23 mouse cellular contexts compared by ENCODE assay signal in genomic region chr10:18941447-18941846, GRCm38 (mm10).
DNase-seq lines count a peak whose midpoint lies in the region; ATAC-seq and TF ChIP-seq lines count a peak whose summit lies in the region.
"Had no signal": no experiment of that assay in that cellular context is flagged by ENCODE, and none has a peak within 500 bp of the region (broad histone marks: within the 10 kb centered on the region; RNA-seq: fewer than 3 reads in every experiment).

No protein-coding gene starts in this region.

- H3K9me3 ChIP-seq in G1E (replicated peaks) = no peaks in the 10 kb centered on the region
- no peaks in the 10 kb centered on the region for H3K9me3 ChIP-seq in liver, embryonic 14.5 days (ENCODE audit: control insufficient read depth, low read length)
- H3K9me3 ChIP-seq: embryonic facial prominence, embryonic 15.5 days; hindbrain, embryonic 13.5 days; intestine, embryonic 15.5 days; limb, embryonic 15.5 days; neural tube, embryonic 12.5 days had no signal

- no peak overlapping the region for H3K4me3 ChIP-seq in G1E (ENCODE audit: low read depth, low read length)
- no peak overlapping the region for H3K4me3 ChIP-seq in liver, embryonic 14.5 days (ENCODE audit: insufficient read depth in 1 of 2, low read depth in 2 of 2, low read length in 2 of 2)
- H3K4me3 ChIP-seq: embryonic facial prominence, embryonic 15.5 days; hindbrain, embryonic 13.5 days; intestine, embryonic 15.5 days; limb, embryonic 15.5 days; neural tube, embryonic 12.5 days had no signal

- WGBS in liver, embryonic 14.5 days (ENCODE audit: insufficient replicate concordance) = 13% methylated on average over 4 of the region's 4 CpGs

- peak; percentile 42; the same call in 1 of the 2 replicates for TF ChIP-seq EP300 in liver, embryonic 14.5 days (IDR thresholded peaks at IDR 0.05; ENCODE audit: low read depth)

- no peak overlapping the region for H3K9ac ChIP-seq in liver, embryonic 14.5 days (replicated peaks)
- H3K9ac ChIP-seq: embryonic facial prominence, embryonic 15.5 days; hindbrain, embryonic 13.5 days; intestine, embryonic 15.5 days; limb, embryonic 15.5 days; neural tube, embryonic 12.5 days had no signal

- ATAC-seq in G1E (ENCODE audit: extremely low read depth, insufficient number of reproducible peaks, low FRiP score, poor library complexity, severe bottlenecking) = peak; percentile 70
- ATAC-seq in hematopoietic stem cell, adult 5-6 weeks (replicated peaks in 1 of 2; ENCODE audit: insufficient read depth in 1 of 2, low FRiP score in 2 of 2, low TSS enrichment in 1 of 2, low read depth in 1 of 2, poor library complexity in 2 of 2, severe bottlenecking in 2 of 2) = peak; percentile 26 to 47; a peak in 3 of 4 replicates
- ATAC-seq in liver, embryonic 14.5 days (ENCODE audit: insufficient read depth) = peak; percentile 57; the same call in 1 of the 2 replicates
- ATAC-seq in megakaryocyte-erythroid progenitor cell, adult 5-6 weeks (replicated peaks; ENCODE audit: low FRiP score, low TSS enrichment, poor library complexity, severe bottlenecking) = peak; percentile 77
- ATAC-seq: forebrain, embryonic 16.5 days had no signal

- no peak for DNase-seq in G1E (ENCODE audit: low spot score)
- DNase-seq in liver, embryonic 14.5 days (ENCODE audit: low read depth in 3 of 3, low spot score in 3 of 3) = no peak
- DNase-seq in ovary, postnatal 10 days (ENCODE audit: low spot score) = no peak
- no peak for DNase-seq in spleen, postnatal 14 days (ENCODE audit: low spot score in 2 of 2)
- DNase-seq in left cerebral cortex, adult 8-10 months (ENCODE audit: low spot score in 2 of 2) = no peak
- DNase-seq: adrenal gland, adult 8-10 months; cerebellum, adult 11 months; cerebellum, postnatal 14 days; embryo, embryonic 11 days; gastrocnemius, postnatal 36 days; heart, postnatal 10 days; layer of hippocampus, postnatal 36 days; right cerebral cortex, adult 18-20 months; thymus, postnatal 25 days had no signal

- H3K27ac ChIP-seq in liver, embryonic 14.5 days = no peak overlapping the region
- H3K27ac ChIP-seq: embryonic facial prominence, embryonic 15.5 days; hindbrain, embryonic 13.5 days; intestine, embryonic 15.5 days; limb, embryonic 15.5 days; neural tube, embryonic 12.5 days had no signal

- H3K27me3 ChIP-seq in G1E (ENCODE audit: insufficient read depth, low read length) = no peaks in the 10 kb centered on the region
- no peaks in the 10 kb centered on the region for H3K27me3 ChIP-seq in liver, embryonic 14.5 days (ENCODE audit: control insufficient read depth, insufficient read depth, low read length)
- H3K27me3 ChIP-seq: embryonic facial prominence, embryonic 15.5 days; hindbrain, embryonic 13.5 days; intestine, embryonic 15.5 days; limb, embryonic 15.5 days; neural tube, embryonic 12.5 days had no signal

- no peaks in the 10 kb centered on the region for H3K36me3 ChIP-seq in G1E (replicated peaks)
- no peaks in the 10 kb centered on the region for H3K36me3 ChIP-seq in liver, embryonic 14.5 days (replicated peaks; ENCODE audit: control insufficient read depth, insufficient read depth, low read depth)
- H3K36me3 ChIP-seq: embryonic facial prominence, embryonic 15.5 days; hindbrain, embryonic 13.5 days; intestine, embryonic 15.5 days; limb, embryonic 15.5 days; neural tube, embryonic 12.5 days had no signal

- no peak overlapping the region for H3K4me2 ChIP-seq in liver, embryonic 14.5 days (ENCODE audit: low read depth)
- H3K4me2 ChIP-seq: embryonic facial prominence, embryonic 15.5 days; heart, embryonic 11.5 days; hindbrain, embryonic 13.5 days; intestine, embryonic 15.5 days; limb, embryonic 15.5 days; neural tube, embryonic 12.5 days had no signal

- TF ChIP-seq CTCF in G1E (IDR thresholded peaks at IDR 0.05; ENCODE audit: low read depth, low read length) = no peak
- no peak for TF ChIP-seq CTCF in liver, embryonic 14.5 days (IDR thresholded peaks at IDR 0.05; ENCODE audit: low read depth)

- H3K4me1 ChIP-seq in G1E (ENCODE audit: insufficient read depth, low read depth, low read length) = peaks cover 9% of the 10 kb centered on the region
- peaks cover 0 to 11% of the 10 kb centered on the region in 2 experiments; a peak in 2 of 4 replicates for H3K4me1 ChIP-seq in liver, embryonic 14.5 days (replicated peaks; ENCODE audit: control insufficient read depth in 2 of 2, insufficient read depth in 2 of 2, low read length in 1 of 2)
- H3K4me1 ChIP-seq: embryonic facial prominence, embryonic 15.5 days; hindbrain, embryonic 13.5 days; intestine, embryonic 15.5 days; limb, embryonic 15.5 days; neural tube, embryonic 12.5 days had no signal
